Mouse (Mus musculus) cerebellum, adult 11-12 months (tissue): ENCODE results near the gene Ndufaf7.

ENCODE experiments used
- DNase-seq: peaks from one replicate; pipeline ENCODE4 v3.0.0; 2022

Ndufaf7 gene

DNA sequence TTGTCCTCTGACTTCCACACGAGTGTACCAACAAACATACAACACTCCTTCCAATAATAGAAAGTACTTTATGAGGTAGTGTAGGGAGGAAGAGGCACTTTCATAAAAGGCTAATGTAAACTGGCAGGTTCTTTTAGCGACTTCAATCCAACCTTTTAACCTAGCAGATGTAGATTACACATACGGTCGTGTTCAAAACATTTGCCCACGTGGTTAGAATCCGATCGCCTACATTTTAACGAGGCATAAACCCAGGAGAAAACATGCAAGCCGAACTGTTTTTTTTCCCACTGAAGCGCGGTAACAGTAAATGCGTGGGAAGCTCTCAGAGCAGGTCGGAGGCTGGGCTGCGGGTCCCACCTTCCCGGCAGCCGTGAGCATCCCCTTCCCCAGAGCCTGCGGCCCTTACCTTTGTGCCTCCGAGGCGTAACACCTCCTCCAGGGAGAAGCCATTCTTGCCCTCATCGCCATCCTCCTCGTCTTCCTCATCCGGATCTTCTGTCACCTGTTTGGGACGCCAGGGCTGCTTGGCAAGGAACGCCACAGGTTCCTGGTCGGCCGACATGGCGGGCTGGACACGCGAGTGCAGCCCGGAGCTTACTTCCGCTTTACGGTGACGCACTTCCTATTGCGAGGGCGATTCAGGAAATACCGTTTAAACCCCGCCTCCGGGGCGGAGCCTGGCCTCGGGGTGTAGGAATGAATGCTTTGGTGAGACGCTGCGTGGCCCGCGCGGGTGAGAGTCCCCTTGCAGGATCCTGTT, at the start of gene Ndufaf7, which contains the start of gene Cebpz:
Ndufaf7 (plus strand) TSS at position 671 of the 763 bp plus-strand sequence.
Cebpz (minus strand) TSS at position 601 of the 763 bp plus-strand sequence.
- DNase-seq = peak; percentile 98

DNA sequence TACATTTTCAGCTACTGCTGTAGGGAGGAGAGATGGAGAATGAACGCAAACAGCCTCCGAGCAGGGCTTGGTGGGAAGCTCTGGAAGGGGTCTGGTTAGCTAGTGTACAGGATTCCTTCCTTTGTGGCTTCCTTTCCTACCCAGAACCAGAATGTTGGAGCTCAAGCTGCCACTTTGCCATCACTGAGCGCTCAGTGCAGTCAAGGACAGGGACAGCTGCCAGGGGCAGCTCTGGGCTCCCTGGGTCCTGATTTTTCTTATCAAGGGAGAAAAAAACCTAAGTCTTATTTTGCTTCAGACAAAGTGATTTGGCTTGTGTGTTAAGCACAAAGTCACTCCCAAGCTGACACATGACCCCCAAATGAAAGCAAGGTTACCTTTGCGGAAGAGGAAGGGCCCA, 48.4 kb upstream of the Ndufaf7 start:
- no peak for DNase-seq

DNA sequence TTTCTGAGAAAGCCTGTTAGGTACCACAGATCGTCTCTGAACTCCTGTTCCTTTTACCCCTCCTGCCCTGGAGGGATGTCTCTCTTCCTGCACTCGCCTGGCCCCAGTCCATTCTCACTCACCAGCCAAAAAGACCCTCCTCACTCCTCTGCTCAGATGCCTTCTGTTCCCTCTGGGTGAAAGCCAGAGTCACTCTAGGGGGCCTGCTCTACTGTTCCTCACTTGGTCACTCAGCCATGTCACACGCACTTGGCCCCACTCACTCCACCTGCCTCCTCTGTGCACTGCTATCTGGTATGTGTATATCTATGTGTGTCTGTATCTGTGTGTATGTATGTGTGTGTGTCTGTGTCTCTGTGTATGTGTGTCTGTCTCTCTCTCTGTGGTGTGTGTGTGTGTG, 47.8 kb upstream of the Ndufaf7 start:
- peak; percentile 28 for DNase-seq

DNA sequence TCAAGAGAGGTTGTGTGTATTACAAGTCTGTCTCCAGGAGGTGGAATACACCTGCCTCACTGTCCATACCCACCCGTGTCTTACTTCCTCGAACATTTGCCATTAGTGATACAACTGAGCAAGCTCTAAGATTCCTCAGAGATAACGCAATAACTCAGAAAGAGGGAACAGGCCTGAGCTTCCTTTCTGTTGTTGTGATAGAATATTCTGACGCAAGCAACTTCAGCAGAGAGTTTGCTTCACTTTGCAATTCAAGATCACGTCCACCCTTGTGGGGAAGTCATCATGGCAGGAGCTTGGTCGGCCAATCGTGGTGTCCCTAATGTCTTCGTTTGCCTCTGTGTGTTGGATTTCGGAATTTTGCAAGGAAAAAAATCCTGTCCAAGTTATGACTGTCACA, 45.9 kb upstream of the Ndufaf7 start:
- DNase-seq = no peak

DNA sequence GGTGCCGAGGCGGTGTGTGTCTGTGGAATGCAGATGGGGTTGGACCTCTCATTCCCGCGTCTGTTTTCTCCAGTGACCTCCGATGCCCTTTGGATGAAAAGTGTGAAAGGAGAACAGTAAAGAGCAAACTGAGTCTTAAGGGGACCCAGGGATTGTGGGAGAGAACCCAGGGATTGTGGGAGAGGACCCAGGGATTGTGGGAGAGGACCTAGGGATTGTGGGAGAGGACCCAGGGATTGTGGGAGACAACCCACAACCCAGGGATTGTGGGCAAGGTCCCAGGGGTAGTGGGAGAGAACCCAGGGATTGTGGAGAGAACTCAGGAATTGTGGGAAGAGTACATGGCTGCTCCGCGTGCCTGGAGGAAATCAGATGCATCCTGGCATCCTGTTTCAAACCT, 41.9 kb upstream of the Ndufaf7 start:
- no peak for DNase-seq

DNA sequence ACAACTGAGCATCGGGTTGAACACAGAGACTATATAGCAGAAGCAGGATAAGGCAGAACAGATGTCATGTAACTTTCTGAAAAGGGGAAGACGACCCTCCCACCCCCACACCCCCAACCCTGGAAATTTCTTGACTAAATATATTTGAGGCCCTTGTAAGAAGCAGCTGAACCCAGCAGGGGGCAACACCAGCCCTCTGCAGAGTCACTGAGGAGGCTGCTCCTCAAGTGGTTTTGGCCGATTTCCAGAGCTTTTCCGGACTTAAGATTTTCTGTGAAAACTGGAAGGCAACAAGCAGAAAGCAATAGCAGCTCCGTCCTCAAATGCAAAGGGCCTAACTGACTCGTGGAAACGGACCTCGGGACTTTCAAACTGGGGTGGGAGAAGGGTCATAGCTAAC, 41.5 kb upstream of the Ndufaf7 start:
- DNase-seq = no peak

DNA sequence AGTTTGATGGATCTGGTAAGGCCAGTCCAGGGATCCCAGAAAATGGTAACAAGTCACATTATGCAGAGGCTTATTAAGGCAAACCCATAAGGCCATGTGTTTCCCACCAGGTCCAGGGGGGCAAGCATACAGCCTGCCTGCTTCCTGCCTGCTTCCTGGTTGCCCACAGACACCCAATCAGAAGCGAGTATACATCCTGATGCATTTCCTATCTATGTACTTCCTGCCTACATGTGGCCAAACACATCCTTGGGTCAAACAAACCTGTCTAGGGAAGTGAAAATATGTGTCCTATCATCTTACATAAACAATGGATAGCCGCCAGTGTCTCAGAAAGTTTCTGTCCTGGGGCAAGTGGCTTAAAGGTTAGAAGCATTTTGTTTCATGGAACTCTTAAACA, 33.8 kb upstream of the Ndufaf7 start:
- no peak for DNase-seq

DNA sequence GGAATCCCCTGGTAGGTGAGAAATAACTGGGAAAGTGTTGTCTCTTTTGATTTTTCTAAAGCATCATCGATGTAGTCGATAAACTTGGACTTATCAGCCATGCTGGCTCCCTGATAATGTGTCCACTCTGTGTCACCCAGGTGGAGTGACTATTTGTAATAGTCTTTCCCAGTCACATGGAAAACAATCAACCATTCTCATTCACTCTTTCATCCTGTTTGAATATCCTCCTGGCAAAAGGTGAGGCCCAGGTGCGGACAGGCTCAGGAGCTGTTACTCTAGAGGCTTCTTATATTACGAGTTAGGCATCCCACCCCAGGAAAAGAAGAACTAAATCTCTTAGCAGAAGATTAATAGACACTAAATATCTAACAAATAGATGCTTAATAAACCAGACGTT, 30.0 kb upstream of the Ndufaf7 start, which contains the start of gene Sult6b1:
Sult6b1 (minus strand) TSS at position 101 of the 400 bp plus-strand sequence.
- DNase-seq = no peak

DNA sequence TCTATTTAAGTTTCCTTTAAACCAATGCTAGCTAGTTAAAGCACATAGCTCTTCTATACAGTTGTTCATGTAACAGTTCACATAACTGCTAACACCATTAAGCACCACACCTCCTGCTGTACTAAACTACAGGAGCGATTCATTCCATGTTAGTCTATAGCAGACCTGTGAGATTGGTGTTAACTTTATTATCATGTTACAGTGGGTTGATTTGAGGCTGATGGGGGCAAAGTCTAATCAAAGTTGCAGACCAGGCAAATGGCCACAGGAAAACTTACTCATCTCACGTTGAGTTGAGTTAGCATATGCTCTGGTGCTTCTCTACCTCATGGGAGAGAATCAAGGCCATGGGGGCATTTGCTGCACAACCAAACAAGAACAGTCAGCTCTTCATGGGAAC, 27.6 kb upstream of the Ndufaf7 start:
- no peak for DNase-seq

DNA sequence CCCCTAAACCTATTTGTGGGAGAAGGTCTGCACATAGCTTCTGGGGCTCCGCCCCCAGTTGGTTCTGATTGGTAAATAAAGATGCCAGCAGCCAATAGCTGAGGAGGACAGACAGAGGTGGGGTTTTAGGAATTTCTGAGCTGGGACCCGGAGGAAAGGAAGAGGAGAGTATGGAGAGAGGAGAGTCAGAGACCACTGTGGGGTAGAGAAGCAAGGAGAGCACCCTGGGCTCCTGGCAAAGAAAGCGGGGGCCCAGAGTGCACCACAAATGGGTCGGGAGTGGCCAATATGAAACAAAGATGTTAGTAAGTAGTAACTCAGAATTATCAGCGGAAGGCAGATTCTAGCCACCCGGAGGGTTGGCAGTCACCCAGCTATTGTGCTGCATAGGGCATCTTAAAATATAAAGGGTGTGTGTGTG, 24.1 kb upstream of the Ndufaf7 start:
- peak; percentile 23 for DNase-seq

DNA sequence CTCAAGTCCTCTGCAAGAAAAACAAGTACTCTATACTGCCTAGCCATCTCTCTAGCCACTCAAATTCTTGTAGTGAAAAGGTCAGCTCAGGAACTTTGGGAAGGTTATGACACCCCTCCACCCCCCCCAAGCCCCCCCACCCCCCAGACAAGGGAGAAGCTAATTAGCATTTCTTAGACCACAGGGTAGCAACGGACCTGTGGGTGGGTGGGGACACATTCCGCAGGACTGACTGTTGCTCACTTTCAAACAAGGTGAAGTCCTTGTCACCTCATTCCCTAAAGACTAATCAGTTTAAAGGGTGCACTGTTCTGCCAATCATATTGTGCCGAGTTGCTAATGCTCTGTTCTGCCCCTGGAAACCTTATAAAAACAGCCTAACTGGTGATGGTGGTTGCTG, 23.0 kb upstream of the Ndufaf7 start:
- no peak for DNase-seq

DNA sequence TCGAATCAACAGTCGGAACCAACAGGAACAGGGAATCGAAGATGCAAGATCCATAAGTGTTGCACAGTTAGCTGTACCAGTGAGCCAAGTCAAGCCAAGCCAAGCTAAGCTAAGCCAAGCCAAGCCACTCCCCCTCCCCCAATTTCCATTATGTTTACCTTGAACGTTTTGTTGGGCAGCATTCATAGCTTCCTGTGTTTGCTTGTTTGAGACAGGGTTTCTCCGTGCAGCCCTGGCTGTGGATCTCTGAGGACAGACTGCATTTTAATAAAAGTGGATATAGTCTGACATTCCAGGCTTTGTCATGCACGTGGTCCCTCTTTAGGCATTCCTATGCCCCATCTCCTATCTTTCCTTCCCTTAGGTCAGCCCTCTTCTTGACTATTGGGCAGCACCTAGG, 21.2 kb upstream of the Ndufaf7 start:
- DNase-seq = no peak

DNA sequence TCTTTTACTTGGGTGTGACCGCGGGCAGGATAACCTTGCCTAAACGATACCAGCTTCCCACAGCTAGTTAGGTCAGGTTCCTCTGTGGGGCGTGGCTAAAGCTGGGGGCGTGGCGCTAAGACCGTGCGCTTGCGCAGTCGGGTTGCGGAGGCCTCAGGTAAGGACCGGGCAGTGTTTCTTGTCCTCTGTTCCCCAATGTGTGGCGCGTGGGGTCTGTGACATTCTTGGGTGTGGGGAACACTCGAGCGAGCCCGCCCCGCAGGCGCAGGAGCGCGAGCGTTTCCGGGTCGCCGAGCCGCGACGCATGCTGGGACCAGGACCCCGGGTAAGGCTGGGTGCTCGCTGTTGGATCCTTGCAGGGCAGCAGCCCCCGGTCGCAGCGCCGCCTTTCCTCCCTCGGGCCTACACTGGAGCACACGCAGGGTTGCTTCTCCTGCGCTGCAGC, 20.5 kb upstream of the Ndufaf7 start, which contains the start of gene Cebpzos:
Cebpzos (plus strand) TSS at position 132 of the 445 bp plus-strand sequence.
- DNase-seq = peak; percentile 94

DNA sequence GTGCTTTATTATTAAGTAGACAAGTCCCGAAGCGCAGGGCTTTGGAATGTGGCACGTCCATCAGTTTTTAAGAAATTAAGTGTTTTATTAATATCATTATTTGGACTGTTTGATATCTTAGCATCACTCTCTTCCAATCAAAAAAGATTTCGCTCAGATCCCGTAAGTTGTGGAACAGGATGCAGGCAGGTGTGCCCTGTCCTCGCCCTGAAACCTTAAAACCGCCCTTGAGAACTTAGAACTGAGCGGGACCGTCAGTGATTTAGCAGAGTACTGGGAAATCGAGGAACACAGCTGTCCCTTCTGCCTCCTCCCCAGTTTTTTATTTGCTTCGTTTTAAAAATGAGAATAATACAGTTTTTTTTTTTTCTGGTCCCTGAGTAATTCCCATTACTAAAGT, 20.0 kb upstream of the Ndufaf7 start:
- no peak for DNase-seq

DNA sequence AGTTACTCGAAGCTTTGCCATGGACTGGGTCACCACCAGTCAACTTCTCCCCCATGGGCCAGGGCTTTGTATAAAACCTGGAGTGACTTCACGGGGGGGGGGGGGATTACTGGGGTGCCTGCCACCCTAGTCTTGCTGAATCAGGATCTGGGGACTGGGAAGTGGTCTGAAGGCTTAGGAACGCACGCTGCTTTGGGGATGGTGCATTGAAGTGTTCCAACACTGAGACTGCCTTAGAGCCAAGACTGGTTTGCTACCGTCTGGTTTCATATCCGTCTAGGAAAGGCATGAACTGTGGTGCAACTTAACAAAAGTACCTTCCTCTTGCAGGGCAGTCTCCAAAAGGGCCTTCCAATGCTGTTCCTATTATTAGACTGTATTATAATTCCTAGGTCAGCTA, 19.2 kb upstream of the Ndufaf7 start:
- no peak for DNase-seq

DNA sequence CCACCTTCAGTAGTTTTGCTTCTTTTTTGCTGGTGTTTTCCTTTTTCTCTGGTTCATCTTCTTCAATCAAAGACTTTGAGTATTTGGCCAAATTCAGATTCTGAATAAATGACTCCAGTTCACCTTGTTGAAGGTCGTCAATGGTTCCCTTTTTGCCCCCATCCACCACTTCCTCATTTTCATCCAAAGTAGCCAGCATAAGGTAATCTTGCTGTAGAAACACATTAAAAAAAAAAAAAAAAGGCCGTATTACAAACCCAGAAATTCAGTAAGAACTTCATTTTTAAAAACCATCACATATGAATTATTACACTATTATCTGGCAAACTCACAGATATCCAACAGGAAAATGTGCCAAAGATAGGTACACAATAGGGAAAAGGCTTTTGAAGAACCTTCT, 1.1 kb upstream of the Ndufaf7 start:
- no peak for DNase-seq

DNA sequence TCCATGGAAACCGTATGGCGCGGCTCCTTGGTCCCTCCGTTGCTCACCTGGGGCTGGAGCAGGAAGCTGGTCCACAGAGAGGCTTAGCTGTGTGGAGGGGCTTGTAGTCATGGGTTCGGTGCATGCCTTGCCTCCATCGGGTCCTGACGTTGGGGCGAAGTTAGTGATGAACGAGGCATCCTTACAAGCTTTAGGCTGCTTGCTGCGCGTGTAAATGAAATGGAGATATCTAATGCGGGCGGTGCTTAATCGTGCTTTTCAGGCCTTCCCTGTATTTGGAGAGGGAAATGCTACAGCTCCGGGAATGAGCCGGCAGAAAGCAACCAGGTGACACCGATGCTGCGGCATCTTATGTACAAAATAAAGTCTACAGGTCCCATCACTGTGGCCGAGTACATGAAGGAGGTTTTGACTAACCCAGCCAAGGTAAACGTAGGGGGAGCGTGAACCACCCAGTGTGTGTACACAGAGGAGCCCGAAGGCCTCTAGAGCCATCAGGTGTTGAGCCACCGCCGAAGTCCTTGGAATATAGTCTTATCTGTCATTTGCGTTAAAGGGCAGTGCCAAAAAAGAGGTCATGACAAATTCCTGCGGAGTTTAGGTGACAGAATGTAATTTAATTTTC, 405 bp downstream of the Ndufaf7 start:
- DNase-seq = peak; percentile 40

DNA sequence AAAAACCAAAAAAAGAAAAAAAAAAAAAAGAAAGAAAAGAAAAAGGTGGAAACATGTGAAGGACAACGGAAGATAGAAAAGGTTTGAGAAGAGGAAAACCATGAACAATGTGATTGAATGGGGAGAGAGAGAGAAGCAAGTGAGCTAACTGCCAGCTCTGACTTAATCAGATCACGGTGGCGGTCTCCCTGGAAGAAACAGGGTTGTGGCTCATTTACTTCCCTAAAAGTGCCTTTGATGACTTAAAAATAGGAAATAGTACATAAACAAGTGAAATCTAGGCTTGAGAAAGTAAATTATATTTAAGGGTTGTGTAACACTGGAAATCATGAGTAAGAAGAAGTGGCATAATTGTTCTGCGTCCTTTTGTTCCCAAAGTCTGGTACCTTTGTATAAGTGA, 2.0 kb downstream of the Ndufaf7 start:
- no peak for DNase-seq

DNA sequence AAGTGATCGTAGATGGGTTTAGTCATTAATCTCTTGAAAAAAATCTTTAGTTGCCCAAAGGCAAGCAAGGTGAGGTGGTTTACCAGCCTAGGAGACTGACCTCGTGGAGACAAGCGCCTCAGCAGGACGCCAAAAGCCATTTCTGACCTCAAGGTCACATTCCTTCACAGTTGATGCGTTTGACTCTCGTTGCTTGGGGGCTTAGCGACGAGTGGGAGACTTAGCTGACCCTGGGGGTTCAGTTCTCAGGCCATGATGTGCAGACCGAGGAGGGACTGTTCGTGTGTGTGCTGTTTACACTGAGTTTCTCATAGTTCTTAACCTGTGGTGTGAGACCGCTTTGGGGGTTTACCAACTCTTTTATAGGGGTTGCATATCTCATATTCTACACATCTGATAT, 5.6 kb downstream of the Ndufaf7 start:
- no peak for DNase-seq

DNA sequence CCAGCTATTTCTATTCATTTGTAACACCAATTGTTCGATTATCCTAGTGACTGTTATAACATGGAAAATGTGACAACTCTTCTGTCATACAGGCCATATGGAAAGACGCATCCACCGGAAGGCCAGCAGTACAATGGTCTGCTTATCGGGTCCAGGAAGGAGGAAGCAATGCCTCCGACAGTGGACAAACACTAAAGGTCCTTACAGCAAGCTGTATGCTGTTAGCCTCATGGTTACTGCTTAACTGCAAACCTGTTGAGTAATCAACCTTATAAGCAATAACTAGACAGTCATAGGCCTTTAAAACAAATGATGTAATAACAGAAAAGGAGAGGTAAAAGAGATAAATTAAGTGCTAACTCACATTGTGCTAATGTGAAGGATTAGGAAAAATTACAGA, 14.3 kb downstream of the Ndufaf7 start:
- no peak for DNase-seq

DNA sequence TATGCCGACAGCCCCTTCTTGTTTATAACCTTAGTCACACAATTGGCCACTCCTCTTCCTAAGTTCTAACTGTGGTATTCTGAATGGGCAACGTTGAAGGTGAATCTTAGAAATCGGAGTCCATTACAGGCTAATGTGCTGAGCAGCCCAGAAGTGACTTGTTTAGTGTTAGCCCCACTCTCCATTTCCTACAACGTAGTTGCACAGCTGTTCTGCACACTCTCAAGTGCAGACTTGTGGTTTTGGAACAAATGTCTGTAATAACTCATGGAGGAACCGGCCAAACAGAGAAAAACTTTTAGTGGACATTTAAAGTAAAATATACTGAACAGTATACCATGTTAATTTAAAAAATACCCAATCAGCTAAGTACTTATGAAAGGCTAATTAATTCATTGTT, 15.1 kb downstream of the Ndufaf7 start:
- no peak for DNase-seq

DNA sequence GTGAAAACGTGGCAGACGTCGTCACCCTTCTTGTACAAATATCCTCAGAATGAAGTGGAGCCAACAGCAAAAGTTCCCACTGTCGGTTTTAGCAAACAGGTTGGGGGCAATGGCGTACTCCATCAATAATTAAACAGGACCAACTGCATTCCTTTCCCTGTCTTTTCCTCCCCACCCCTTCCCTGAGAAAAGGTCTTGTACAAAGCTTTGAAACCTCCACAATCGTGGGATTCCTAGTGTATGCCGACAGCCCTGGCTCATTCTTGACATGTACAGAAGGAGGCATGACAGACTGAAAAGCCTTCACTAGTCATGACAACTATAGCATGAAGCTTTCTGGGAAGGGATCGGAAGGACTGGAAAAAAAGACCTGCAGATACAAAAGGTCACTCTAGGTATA, 16.3 kb downstream of the Ndufaf7 start:
- DNase-seq = no peak

DNA sequence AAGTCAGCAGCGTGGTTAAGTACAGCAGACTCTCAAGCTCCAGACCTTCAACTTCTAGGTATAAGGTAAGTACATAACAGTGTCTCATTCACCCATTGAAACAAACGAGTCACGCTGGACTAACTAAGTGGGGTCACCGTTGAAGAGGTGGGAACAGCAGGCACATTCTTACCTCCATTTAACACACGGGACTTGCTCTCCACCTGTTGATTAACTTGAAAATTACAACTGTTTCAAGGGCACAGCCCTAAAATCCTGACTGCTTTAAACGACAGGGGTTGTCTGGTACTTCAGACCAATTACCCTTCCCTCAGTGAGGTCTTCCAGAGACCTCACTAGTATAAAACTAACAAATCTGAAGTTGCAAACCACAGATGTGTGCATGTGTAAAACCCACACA, 22.5 kb downstream of the Ndufaf7 start:
- DNase-seq = no peak

DNA sequence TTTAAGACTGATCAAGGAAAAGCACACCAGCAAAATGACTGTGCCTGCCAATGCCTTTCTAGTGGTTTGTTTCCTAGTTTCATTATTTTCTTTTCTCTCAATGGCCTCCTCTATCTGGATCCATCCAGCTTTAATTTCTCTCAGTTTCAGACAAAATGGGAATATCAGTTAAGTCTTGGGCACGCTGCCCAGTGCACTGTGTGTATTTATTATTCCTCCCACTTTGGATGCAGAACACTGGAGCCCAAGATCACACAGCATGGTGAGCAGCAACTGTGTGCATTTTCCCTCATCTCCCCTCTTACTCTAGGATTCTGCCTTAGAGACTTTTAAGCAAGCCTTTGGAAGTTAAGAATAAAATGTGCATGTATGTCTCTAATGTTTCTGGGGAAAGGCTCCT, 27.5 kb downstream of the Ndufaf7 start:
- DNase-seq = no peak
